Mouse (Mus musculus) embryonic facial prominence, embryonic 11.5 days (tissue): Measurements from ENCODE around the gene Zfp874a. TPM values are rescaled to one million over a fixed set of nuclear protein-coding genes. Genes with fewer than 3 reads are reported as not detected.
"Not testable (repeated sequence)": the region's sequence is repeated elsewhere in the genome, so short reads cannot be mapped to it uniquely, and the experiment has no call there.

ENCODE experiments used
- ATAC-seq: fragments of 200-750 bp; cut with Nextera tagmentation; replicated peaks from 2 replicates; pipeline ENCODE4 v1.8.0; 2017; ENCODE audit warnings: low read depth; ENCODE audit not compliant: insufficient number of reproducible peaks, low FRiP score, low TSS enrichment
- DNase-seq: peaks from one replicate; pipeline ENCODE4 v3.0.0-alpha.2; 2015; ENCODE audit warnings: low spot score
- H3K27ac ChIP-seq: fragments of 300-500 bp; sonication (generic); replicated peaks from 2 replicates; pipeline ENCODE4 v1.5.1; 2014; ENCODE audit warnings: mild to moderate bottlenecking, low read depth, low read length, control low read depth
- H3K27me3 ChIP-seq: fragments of 300-500 bp; sonication (generic); 2 replicates; pipeline ENCODE4 v1.6.1; 2014; ENCODE audit warnings: mild to moderate bottlenecking, low read length, moderate library complexity, mixed read lengths; ENCODE audit not compliant: control insufficient read depth, insufficient read depth
- H3K36me3 ChIP-seq: fragments of 300-500 bp; sonication (generic); replicated peaks from 2 replicates; pipeline ENCODE4 v1.6.1; 2014; ENCODE audit warnings: low read depth, mild to moderate bottlenecking, low read length, moderate library complexity, mixed read lengths; ENCODE audit not compliant: control insufficient read depth, insufficient read depth
- H3K4me1 ChIP-seq: fragments of 300-500 bp; sonication (generic); 2 replicates; pipeline ENCODE4 v1.6.1; 2014; ENCODE audit warnings: low read length, mixed read lengths; ENCODE audit not compliant: control insufficient read depth, insufficient read depth
- H3K4me2 ChIP-seq: fragments of 300-500 bp; sonication (generic); 2 replicates; pipeline ENCODE4 v1.6.1; 2014; ENCODE audit warnings: low read depth, mild to moderate bottlenecking, control low read depth, low read length, moderate library complexity
- H3K4me3 ChIP-seq: fragments of 300-500 bp; sonication (generic); 2 replicates; pipeline ENCODE4 v1.5.1; 2014; ENCODE audit warnings: low read depth, low read length, control low read depth
- H3K9ac ChIP-seq: fragments of 300-500 bp; sonication (generic); replicated peaks from 2 replicates; pipeline ENCODE4 v1.6.1; 2014; ENCODE audit warnings: mild to moderate bottlenecking, control low read depth, low read length
- H3K9me3 ChIP-seq: fragments of 300-500 bp; sonication (generic); replicated peaks from 2 replicates; pipeline ENCODE4 v1.6.1; 2016; ENCODE audit warnings: mild to moderate bottlenecking, low read length, inconsistent platforms, mixed read lengths; ENCODE audit not compliant: control insufficient read depth
- WGBS: fragments of 180-500 bp; shearing (Covaris S2); extraction: QIAGEN DNeasy Blood & Tissue Kit; methylation state at CpG from one replicate; pipeline ENCODE4 v1.1.7; 2014; 5-methylcytosine and 5-hydroxymethylcytosine counted together
- polyA plus RNA-seq: library from polyadenylated mRNA; unstranded; fragments of >200 nt; fragmentation: Nextera tagmentation; extraction: Ambion mirVana; gene quantifications from 2 replicates; pipeline ENCODE4 v1.2.1, GENCODE M21; 2014

The Zfp874a gene
- polyA plus RNA-seq, 1 experiment from 2014 or later = 12.2 TPM

DNA sequence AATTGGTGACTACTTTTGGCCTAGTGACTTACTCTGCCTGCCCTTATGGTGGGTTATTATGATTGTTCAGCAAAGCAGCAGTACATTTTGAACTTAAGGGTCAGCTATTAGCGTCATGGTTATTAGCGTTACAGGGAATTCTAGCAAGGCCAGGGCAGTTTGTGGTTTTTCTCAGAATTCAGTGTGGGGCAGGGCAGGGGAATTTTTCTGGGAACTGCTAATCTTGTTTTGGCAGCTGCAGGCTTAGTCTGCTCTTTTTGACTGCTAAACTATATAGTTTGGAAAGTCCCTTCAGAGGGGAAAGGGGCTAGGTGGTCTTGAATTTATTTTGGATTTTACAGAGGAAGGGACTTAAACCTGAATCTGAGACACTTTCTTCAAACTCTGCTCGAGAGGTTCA is 17.9 kb upstream of the Zfp874a start:
- H3K9me3 ChIP-seq = no peaks in the 10 kb centered on the region
- no peak for DNase-seq
- WGBS = 87% methylated on average over 3 of the region's 3 CpGs
- no peak overlapping the region for H3K4me2 ChIP-seq
- no peak for ATAC-seq
- no peak overlapping the region for H3K4me3 ChIP-seq
- no peak overlapping the region for H3K27ac ChIP-seq
- H3K4me1 ChIP-seq = no peaks in the 10 kb centered on the region
- no peaks in the 10 kb centered on the region for H3K36me3 ChIP-seq
- no peaks in the 10 kb centered on the region for H3K27me3 ChIP-seq
- H3K9ac ChIP-seq = no peak overlapping the region

DNA sequence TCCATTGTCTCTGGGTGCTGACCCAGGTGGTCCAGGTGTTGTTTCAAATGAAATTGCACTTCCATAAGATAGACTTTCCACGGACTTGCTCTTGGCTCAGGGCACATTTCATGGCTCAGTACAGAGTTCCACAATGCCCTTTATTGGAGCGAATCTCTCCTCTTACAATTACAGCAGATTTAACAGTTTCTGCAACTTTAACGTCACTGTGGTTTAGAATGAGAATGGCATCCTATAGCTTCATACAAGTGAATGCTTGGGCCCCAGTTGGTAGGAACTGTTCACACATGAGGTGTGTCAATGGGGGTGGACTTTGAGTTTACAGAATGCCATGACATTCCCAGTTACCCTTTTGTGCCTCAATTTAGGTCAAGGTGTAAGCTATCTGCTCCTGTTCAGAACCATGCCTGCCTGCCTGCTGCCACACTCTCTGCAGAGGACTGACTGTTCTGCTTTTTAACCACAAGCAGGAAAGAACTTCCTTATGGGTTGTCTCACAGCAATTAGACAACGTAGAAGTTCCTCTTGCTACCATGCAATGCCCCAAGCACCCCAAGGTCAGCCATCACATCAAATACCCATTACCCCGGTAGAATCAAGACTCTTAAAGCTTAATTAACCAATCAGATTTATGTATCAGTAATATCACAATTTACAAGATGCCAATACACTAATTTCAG is 12.2 kb upstream of the Zfp874a start:
- H3K36me3 ChIP-seq, ATAC-seq, H3K4me1 ChIP-seq, H3K27me3 ChIP-seq, H3K9ac ChIP-seq, H3K4me3 ChIP-seq, H3K9me3 ChIP-seq, H3K27ac ChIP-seq, DNase-seq, H3K4me2 ChIP-seq: not testable (repeated sequence)
- 87% methylated on average over 2 of the region's 5 CpGs for WGBS

DNA sequence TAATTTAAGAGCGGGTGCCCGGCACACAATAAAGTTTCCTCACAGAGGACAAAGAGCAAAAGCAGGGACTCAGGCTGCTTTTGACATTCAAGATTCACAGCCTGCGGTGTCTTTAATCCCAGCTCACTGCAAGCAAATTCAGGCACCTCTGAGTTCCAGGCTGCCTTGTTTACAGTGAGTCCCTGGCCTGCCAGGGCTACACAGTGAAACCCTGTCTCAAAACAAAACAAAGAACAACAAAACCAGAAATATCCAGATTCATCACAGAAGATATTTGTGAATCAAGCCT is 541 bp upstream of the Zfp874a start:
- Histone ChIP-seq H3K9ac (peak overlapping the region; percentile 57), H3K4me3 (peak overlapping the region; percentile 50), H3K36me3 (no peaks in the 10 kb centered on the region), H3K9me3 (no peaks in the 10 kb centered on the region), H3K4me2 (peak overlapping the region; percentile 25), H3K27ac (no peak overlapping the region), H3K27me3 (no peaks in the 10 kb centered on the region), H3K4me1 (no peaks in the 10 kb centered on the region)
- WGBS = 0% methylated on average over 3 of the region's 3 CpGs
- DNase-seq = no peak
- no peak for ATAC-seq

DNA sequence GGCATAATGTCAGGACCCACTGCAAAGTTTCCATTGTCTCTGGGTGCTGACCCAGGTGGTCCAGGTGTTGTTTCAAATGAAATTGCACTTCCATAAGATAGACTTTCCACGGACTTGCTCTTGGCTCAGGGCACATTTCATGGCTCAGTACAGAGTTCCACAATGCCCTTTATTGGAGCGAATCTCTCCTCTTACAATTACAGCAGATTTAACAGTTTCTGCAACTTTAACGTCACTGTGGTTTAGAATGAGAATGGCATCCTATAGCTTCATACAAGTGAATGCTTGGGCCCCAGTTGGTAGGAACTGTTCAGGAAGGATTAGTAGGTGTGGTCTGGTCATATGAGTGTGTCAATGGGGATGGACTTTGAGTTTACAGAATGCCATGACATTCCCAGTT is 14.3 kb downstream of the Zfp874a start:
- not testable (repeated sequence) for H3K4me1 ChIP-seq, ATAC-seq, H3K4me3 ChIP-seq, H3K9ac ChIP-seq, H3K27me3 ChIP-seq, H3K36me3 ChIP-seq, DNase-seq, H3K27ac ChIP-seq, H3K4me2 ChIP-seq, H3K9me3 ChIP-seq
- WGBS = no CpG with 5 or more reads among the region's 3 CpGs

DNA sequence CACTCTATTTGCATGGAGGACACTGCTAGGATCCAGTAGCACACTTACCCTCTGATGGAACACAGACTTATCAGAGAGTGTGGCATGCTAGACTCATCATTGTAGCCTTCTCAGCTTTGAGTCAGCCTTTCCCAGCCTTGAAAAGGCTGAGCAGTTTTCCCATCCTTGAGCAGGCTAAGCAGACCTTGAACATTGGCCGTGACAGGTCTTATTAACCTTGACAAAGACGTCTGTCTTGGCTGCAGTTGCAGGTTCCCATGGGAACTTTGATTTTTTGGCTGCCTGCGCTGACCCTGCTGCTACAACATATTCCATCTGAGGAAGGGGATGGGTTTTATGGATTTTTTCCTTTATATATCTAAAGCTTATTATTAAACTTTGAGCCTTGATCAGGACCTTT is 23.3 kb downstream of the Zfp874a start:
- Histone ChIP-seq H3K4me3 (no peak overlapping the region), H3K36me3 (no peaks in the 10 kb centered on the region), H3K9me3 (no peaks in the 10 kb centered on the region), H3K4me2 (no peak overlapping the region), H3K27me3 (no peaks in the 10 kb centered on the region), H3K27ac (no peak overlapping the region), H3K4me1 (no peaks in the 10 kb centered on the region), H3K9ac (no peak overlapping the region)
- no peak for DNase-seq
- ATAC-seq = no peak
- 71% methylated on average over 3 of the region's 3 CpGs for WGBS

DNA sequence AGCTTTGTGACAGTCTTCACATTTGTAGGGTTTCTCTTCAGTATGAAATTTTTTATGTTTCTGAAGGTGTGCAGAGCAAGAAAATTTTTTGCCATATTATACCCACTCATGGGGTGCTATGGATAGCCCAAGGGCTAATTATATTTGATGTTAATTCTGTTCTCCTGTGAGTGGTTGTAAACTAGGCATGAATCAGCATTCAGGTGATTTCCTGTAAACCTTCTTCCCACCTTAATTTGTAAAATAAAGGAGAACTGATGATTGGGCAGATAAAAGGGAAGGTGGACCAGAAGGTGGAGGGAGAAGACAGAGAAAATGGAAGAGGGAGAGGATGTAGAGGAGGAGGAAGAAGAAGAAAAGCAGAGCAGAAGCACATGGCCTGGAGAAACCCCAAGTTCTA is 25.7 kb downstream of the Zfp874a start:
- H3K27ac ChIP-seq, DNase-seq, H3K9ac ChIP-seq, H3K9me3 ChIP-seq, ATAC-seq, H3K4me2 ChIP-seq, H3K4me3 ChIP-seq, H3K4me1 ChIP-seq, H3K27me3 ChIP-seq, H3K36me3 ChIP-seq: not testable (repeated sequence)

DNA sequence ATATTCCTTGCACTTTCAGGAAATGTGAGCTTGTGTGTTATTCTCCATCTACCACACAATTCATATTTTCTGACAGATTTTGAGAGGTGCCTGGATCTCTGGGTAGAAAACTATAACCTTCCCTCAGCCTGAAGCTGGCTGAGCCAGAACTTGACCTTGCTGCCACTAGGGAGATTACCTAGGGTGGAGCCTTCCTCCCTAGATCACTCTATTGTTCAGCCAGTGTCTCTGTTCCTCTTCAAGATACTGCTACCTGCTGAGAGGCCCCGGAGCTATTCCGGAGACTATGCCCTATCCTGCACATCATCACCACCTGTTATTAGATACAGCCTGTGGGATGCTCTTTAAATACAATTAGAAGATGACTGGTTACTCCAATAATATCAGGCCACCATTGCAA is 28.9 kb downstream of the Zfp874a start:
- not testable (repeated sequence) for H3K9ac ChIP-seq, H3K4me2 ChIP-seq, H3K27ac ChIP-seq, H3K36me3 ChIP-seq, H3K27me3 ChIP-seq, H3K4me3 ChIP-seq, ATAC-seq, H3K4me1 ChIP-seq, DNase-seq, H3K9me3 ChIP-seq
- 73% methylated on average over 2 of the region's 2 CpGs for WGBS

DNA sequence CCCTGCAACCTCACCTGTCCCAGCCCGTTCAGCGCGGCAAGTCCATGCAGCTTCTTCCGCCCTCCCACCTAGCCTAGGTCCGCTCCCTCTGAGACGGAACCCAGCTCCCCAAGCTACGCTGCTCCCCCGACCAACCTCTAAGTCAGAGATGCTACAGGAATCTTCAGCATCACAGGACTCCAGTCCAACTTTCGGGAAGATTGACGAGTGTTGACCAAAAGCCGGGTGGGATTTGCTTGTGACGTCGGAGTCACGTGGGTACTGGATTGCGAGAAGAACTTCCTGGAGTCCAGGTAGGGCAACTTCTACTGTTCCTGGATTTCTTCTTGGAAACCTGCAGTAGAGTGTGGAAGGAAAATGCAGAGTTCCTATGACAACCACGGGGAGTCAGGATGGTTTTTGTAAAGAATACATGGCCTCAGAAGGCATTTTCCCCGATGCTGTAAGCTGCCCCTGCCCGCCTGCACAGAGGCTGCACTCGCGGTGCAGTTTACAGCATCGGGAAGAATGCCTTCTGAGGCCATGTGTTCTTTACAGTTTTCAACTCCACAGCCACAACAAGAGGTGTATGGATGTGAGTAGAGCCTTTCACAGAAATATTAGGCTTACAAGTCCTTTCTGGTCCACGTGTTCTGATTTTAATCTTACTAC is 30.1 kb downstream of the Zfp874a start, which contains the start of gene Zfp459:
Gene Zfp459, minus strand, starts transcription at position 212 of the 651 bp plus-strand sequence.
- no peaks in the 10 kb centered on the region for H3K27me3 ChIP-seq
- 3% methylated on average over 22 of the region's 22 CpGs for WGBS
- H3K9me3 ChIP-seq = no peaks in the 10 kb centered on the region

More for the DNA sequence above, 30.1 kb downstream of the Zfp874a start, which contains the start of gene Zfp459:
- ATAC-seq (peak; percentile 78), DNase-seq (peak; percentile 70)
- no peak within 1 kb of the TSS for H3K27ac ChIP-seq
- H3K36me3 ChIP-seq = no peaks in the 10 kb centered on the region
- H3K9ac ChIP-seq = peak within 1 kb of the TSS; percentile 48
- peak within 1 kb of the TSS; percentile 70 for H3K4me2 ChIP-seq
- no peaks in the 10 kb centered on the region for H3K4me1 ChIP-seq
- peak within 1 kb of the TSS; percentile 54 for H3K4me3 ChIP-seq
